Comparison of ENCODE assay signal across 13 mouse cellular contexts in the genomic region with DNA sequence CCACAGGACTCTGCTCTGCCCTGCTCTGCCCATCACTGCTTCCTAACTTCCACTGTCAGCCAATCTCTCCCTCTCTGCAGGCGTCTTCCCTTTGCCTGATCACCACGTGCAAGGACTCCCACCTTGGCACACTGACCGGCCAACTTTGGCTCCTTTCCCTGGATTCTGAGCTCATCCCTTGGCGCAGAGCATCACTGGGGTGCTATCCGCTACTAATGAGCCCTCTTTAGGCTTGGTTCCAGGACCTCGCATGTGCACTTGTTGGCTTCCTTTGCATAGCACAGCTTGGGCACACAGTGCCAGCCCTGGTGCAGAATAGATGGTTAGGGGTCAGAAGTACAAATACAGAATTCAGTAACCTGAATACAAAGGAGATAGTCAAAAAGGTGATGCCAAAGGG. TPM values are rescaled to one million over a fixed set of nuclear protein-coding genes. Genes with fewer than 3 reads are reported as not detected.
DNase-seq lines count a peak whose midpoint lies in the region; ATAC-seq lines count a peak whose summit lies in the region.
"Had no signal": no experiment of that assay in that cellular context is flagged by ENCODE, and none has a peak within 500 bp of the region (broad histone marks: within the 10 kb centered on the region; RNA-seq: fewer than 3 reads in every experiment).

No protein-coding gene starts in this region.

- no peaks in the 10 kb centered on the region for H3K9me3 ChIP-seq in hindbrain, embryonic 15.5 days
- H3K9me3 ChIP-seq in hindbrain, embryonic 11.5 days (ENCODE audit: control insufficient read depth, low read length) = no peaks in the 10 kb centered on the region
- no peaks in the 10 kb centered on the region for H3K9me3 ChIP-seq in intestine, embryonic 15.5 days
- H3K9me3 ChIP-seq: midbrain, embryonic 12.5 days had no signal

- no peak overlapping the region for H3K27ac ChIP-seq in hindbrain, embryonic 15.5 days (replicated peaks)
- no peak overlapping the region for H3K27ac ChIP-seq in hindbrain, embryonic 11.5 days (ENCODE audit: low read depth, low read length)
- H3K27ac ChIP-seq in intestine, embryonic 15.5 days = no peak overlapping the region
- H3K27ac ChIP-seq: kidney, postnatal 0 days; midbrain, embryonic 12.5 days had no signal

- DNase-seq in hindbrain, embryonic 11.5 days (ENCODE audit: low spot score) = no peak
- DNase-seq in right cerebral cortex, adult 18-20 months = peak; percentile 4
- no peak for DNase-seq in right cerebral cortex, postnatal 25 days
- DNase-seq in cerebellum, adult 9-11 months = peak; percentile 77
- DNase-seq in testis, postnatal 10 days (ENCODE audit: low spot score) = peak; percentile 80
- DNase-seq in lung, postnatal 25 days (ENCODE audit: low spot score) = no peak
- DNase-seq: thymus, adult 2 months had no signal

- no peak overlapping the region for H3K4me3 ChIP-seq in hindbrain, embryonic 15.5 days
- H3K4me3 ChIP-seq in hindbrain, embryonic 11.5 days (ENCODE audit: low read depth, low read length) = no peak overlapping the region
- H3K4me3 ChIP-seq in intestine, embryonic 15.5 days (replicated peaks) = no peak overlapping the region
- H3K4me3 ChIP-seq: midbrain, embryonic 12.5 days had no signal

- no peaks in the 10 kb centered on the region for H3K36me3 ChIP-seq in hindbrain, embryonic 15.5 days
- no peaks in the 10 kb centered on the region for H3K36me3 ChIP-seq in hindbrain, embryonic 11.5 days (ENCODE audit: control insufficient read depth, insufficient read depth, low read length)
- no peaks in the 10 kb centered on the region for H3K36me3 ChIP-seq in intestine, embryonic 15.5 days
- H3K36me3 ChIP-seq: midbrain, embryonic 12.5 days had no signal

- no peaks in the 10 kb centered on the region for H3K4me1 ChIP-seq in hindbrain, embryonic 15.5 days (replicated peaks)
- H3K4me1 ChIP-seq in hindbrain, embryonic 11.5 days (replicated peaks; ENCODE audit: control insufficient read depth, insufficient read depth, low read length) = no peaks in the 10 kb centered on the region
- no peaks in the 10 kb centered on the region for H3K4me1 ChIP-seq in intestine, embryonic 15.5 days (replicated peaks)
- H3K4me1 ChIP-seq: midbrain, embryonic 12.5 days had no signal

- no peak overlapping the region for H3K9ac ChIP-seq in hindbrain, embryonic 15.5 days
- H3K9ac ChIP-seq in hindbrain, embryonic 11.5 days (ENCODE audit: low read depth, low read length) = no peak overlapping the region
- no peak overlapping the region for H3K9ac ChIP-seq in intestine, embryonic 15.5 days
- H3K9ac ChIP-seq: midbrain, embryonic 12.5 days had no signal

- WGBS in hindbrain, embryonic 15.5 days = 69% methylated on average over 6 of the region's 6 CpGs
- WGBS in hindbrain, embryonic 11.5 days = 85% methylated on average over 6 of the region's 6 CpGs
- 74% methylated on average over 6 of the region's 6 CpGs for WGBS in intestine, embryonic 15.5 days

- H3K27me3 ChIP-seq in hindbrain, embryonic 15.5 days = no peaks in the 10 kb centered on the region
- H3K27me3 ChIP-seq in hindbrain, embryonic 11.5 days (ENCODE audit: control insufficient read depth, insufficient read depth, low read length) = no peaks in the 10 kb centered on the region
- H3K27me3 ChIP-seq in intestine, embryonic 15.5 days (replicated peaks) = no peaks in the 10 kb centered on the region
- H3K27me3 ChIP-seq: midbrain, embryonic 12.5 days had no signal

- no peak overlapping the region for H3K4me2 ChIP-seq in hindbrain, embryonic 15.5 days
- no peak overlapping the region for H3K4me2 ChIP-seq in hindbrain, embryonic 11.5 days (replicated peaks; ENCODE audit: low read depth, low read length)
- no peak overlapping the region for H3K4me2 ChIP-seq in intestine, embryonic 15.5 days (replicated peaks)
- H3K4me2 ChIP-seq: liver, embryonic 11.5 days; midbrain, embryonic 12.5 days had no signal

- ATAC-seq in hindbrain, embryonic 15.5 days (ENCODE audit: low FRiP score, low read depth) = peak; percentile 19; the same call in 1 of the 2 replicates
- ATAC-seq in hindbrain, embryonic 11.5 days (ENCODE audit: low FRiP score) = no peak
- no peak for ATAC-seq in intestine, embryonic 15.5 days

RNA-seq across cellular contexts. Expression of a gene that starts 15.9 kb away (rescaled TPM):
- 27.9 and 28.4 TPM in 2 replicates for polyA plus RNA-seq in hindbrain, embryonic 15.5 days (2015; fragmentation: Nextera tagmentation; extraction: Ambion mirVana)
- 10.9 and 12.2 TPM in 2 replicates for polyA plus RNA-seq in hindbrain, embryonic 11.5 days (2014; fragmentation: Nextera tagmentation; extraction: Ambion mirVana)
- polyA plus RNA-seq in intestine, embryonic 15.5 days (2015; fragmentation: Nextera tagmentation; extraction: Ambion mirVana) = 2.1 and 2.4 TPM in 2 replicates

RNA-seq across cellular contexts. Expression of a gene that starts 17.0 kb away (rescaled TPM):
- polyA plus RNA-seq in hindbrain, embryonic 15.5 days (2015; fragmentation: Nextera tagmentation; extraction: Ambion mirVana) = not detected in 2 replicates
- not detected in 2 replicates for polyA plus RNA-seq in hindbrain, embryonic 11.5 days (2014; fragmentation: Nextera tagmentation; extraction: Ambion mirVana)
- not detected in 2 replicates for polyA plus RNA-seq in intestine, embryonic 15.5 days (2015; fragmentation: Nextera tagmentation; extraction: Ambion mirVana)
- polyA plus RNA-seq: embryonic facial prominence, embryonic 14.5 days; kidney, postnatal 0 days; liver, embryonic 11.5 days; midbrain, embryonic 12.5 days had no signal

RNA-seq across cellular contexts. Expression of a gene that starts 47.9 kb away (rescaled TPM):
- polyA plus RNA-seq in hindbrain, embryonic 15.5 days (2015; fragmentation: Nextera tagmentation; extraction: Ambion mirVana) = 0.30 and 0.32 TPM in 2 replicates
- 0.64 and 1.6 TPM in 2 replicates for polyA plus RNA-seq in hindbrain, embryonic 11.5 days (2014; fragmentation: Nextera tagmentation; extraction: Ambion mirVana)
- polyA plus RNA-seq in intestine, embryonic 15.5 days (2015; fragmentation: Nextera tagmentation; extraction: Ambion mirVana) = 3.8 and 3.9 TPM in 2 replicates

Comparison
In these comparisons a context has a peak if more than half of its experiments do, and no peak if none do; other contexts are left out.
1. DNase-seq: peak in right cerebral cortex, adult 18-20 months (single experiment), cerebellum, adult 9-11 months (single experiment) and testis, postnatal 10 days (single experiment); none in hindbrain, embryonic 11.5 days (single experiment), right cerebral cortex, postnatal 25 days (single experiment) and lung, postnatal 25 days (single experiment).